Mouse (Mus musculus) hindbrain, embryonic 14.5 days (tissue): ENCODE results near the gene Cipc. TPM values are rescaled to one million over a fixed set of nuclear protein-coding genes. Genes with fewer than 3 reads are reported as not detected.

Experiments
- ATAC-seq: fragments of 200-750 bp; cut with Nextera tagmentation; 2 replicates; pipeline ENCODE4 v1.8.0; 2017; ENCODE audit warnings: moderate number of reproducible peaks, mild to moderate bottlenecking, moderate TSS enrichment, moderate library complexity; ENCODE audit not compliant: low FRiP score
- DNase-seq: peaks from one replicate; pipeline ENCODE4 v3.0.0-alpha.2; 2015; ENCODE audit warnings: low spot score
- H3K27ac ChIP-seq: fragments of 300-500 bp; sonication (generic); 2 replicates; pipeline ENCODE4 v1.5.1; 2014; ENCODE audit warnings: mild to moderate bottlenecking, moderate library complexity
- H3K27me3 ChIP-seq: fragments of 300-500 bp; sonication (generic); 2 replicates; pipeline ENCODE4 v1.6.1; 2014; ENCODE audit warnings: mild to moderate bottlenecking, low read length, mixed read lengths; ENCODE audit not compliant: control insufficient read depth, insufficient read depth
- H3K36me3 ChIP-seq: fragments of 300-500 bp; sonication (generic); replicated peaks from 2 replicates; pipeline ENCODE4 v1.6.1; 2014; ENCODE audit not compliant: control insufficient read depth, insufficient read depth
- H3K4me1 ChIP-seq: fragments of 300-500 bp; sonication (generic); replicated peaks from 2 replicates; pipeline ENCODE4 v1.6.1; 2014; ENCODE audit warnings: antibody characterized with exemption, low read length, mixed read lengths; ENCODE audit not compliant: control insufficient read depth, insufficient read depth
- H3K4me2 ChIP-seq: fragments of 300-500 bp; sonication (generic); replicated peaks from 2 replicates; pipeline ENCODE4 v1.6.1; 2014; ENCODE audit warnings: mild to moderate bottlenecking, moderate library complexity
- H3K4me3 ChIP-seq: fragments of 300-500 bp; sonication (generic); replicated peaks from 2 replicates; pipeline ENCODE4 v1.5.1; 2014; ENCODE audit warnings: mild to moderate bottlenecking, low read length
- H3K9ac ChIP-seq: fragments of 300-500 bp; sonication (generic); 2 replicates; pipeline ENCODE4 v1.6.1; 2014
- H3K9me3 ChIP-seq: fragments of 300-500 bp; sonication (generic); 2 replicates; pipeline ENCODE4 v1.6.1; 2016; ENCODE audit warnings: low read length; ENCODE audit not compliant: control insufficient read depth
- WGBS: fragments of 180-500 bp; shearing (Covaris S2); extraction: QIAGEN DNeasy Blood & Tissue Kit; methylation state at CpG from one replicate; pipeline ENCODE4 v1.1.7; 2014; 5-methylcytosine and 5-hydroxymethylcytosine counted together
- polyA plus RNA-seq: library from polyadenylated mRNA; unstranded; fragments of >200 nt; fragmentation: Nextera tagmentation; extraction: Ambion mirVana; gene quantifications from 2 replicates; pipeline ENCODE4 v1.2.1, GENCODE M21; 2014

Gene Cipc
- polyA plus RNA-seq, 1 experiment from 2014 or later = 46.8 TPM

GRCm38 (mm10) chr12:86976511-86977168 is 29.8 kb downstream of the Cipc start:
- WGBS = 55% methylated on average over 6 of the region's 6 CpGs
- H3K9ac ChIP-seq = no peak overlapping the region
- H3K9me3 ChIP-seq = no peaks in the 10 kb centered on the region
- DNase-seq (no peak), ATAC-seq (no peak)
- no peak overlapping the region for H3K4me3 ChIP-seq
- H3K4me1 ChIP-seq = peaks cover 43% of the 10 kb centered on the region
- no peaks in the 10 kb centered on the region for H3K36me3 ChIP-seq
- no peaks in the 10 kb centered on the region; the same call in 1 of the 2 replicates for H3K27me3 ChIP-seq
- no peak overlapping the region for H3K27ac ChIP-seq
- H3K4me2 ChIP-seq = no peak overlapping the region

DNA sequence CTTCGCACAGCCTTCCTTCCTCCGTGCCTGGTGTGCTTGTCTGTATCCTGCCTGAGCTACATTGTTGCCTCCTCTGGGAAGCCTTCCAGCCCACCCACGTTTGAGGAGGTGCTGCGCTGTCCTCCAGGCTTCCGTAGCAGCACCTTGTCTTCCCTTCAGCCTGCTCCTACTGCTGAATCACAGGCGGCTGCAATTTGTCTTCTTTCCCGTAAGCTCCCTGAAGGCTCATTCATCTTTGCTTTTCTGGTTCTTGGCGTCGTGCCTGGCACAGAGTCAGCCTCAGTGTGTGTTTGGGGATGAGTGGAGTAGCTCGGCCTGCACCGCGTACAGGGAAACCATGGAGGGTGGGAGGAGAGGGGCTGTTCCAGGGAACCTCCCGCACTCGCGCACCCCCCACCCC is 31.0 kb downstream of the Cipc start:
- no peak overlapping the region for H3K27ac ChIP-seq
- H3K27me3 ChIP-seq = no peaks in the 10 kb centered on the region; the same call in 1 of the 2 replicates
- no peak for ATAC-seq
- peaks cover 41% of the 10 kb centered on the region for H3K4me1 ChIP-seq
- 16% methylated on average over 15 of the region's 15 CpGs for WGBS
- H3K4me2 ChIP-seq = 0 out of 2 replicates have a peak overlapping the region, but pooled peaks have one; percentile 11
- DNase-seq = peak; percentile 65
- H3K9ac ChIP-seq = no peak overlapping the region
- H3K4me3 ChIP-seq = no peak overlapping the region
- H3K9me3 ChIP-seq = no peaks in the 10 kb centered on the region
- H3K36me3 ChIP-seq = no peaks in the 10 kb centered on the region

DNA sequence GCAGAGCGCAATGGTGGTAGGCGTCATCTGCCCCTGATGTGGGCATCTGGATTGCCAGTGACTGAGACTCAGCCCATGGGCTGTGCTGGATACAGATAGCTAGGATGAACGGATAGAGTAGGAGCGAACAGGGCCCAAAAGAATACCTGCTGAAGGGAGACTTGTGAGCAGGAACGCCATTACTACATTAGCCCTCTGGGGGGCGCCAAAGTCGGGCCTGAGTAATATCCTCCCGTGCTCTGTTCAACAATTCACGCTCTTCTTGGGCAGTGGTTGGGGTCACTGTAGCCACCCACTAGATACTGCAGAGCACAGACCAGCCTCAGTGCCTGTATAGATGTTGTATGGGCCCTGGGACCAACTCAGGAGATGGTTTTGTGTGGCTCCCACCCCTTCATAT is 34.3 kb downstream of the Cipc start:
- Histone ChIP-seq H3K9ac (no peak overlapping the region), H3K4me1 (peaks cover 24% of the 10 kb centered on the region), H3K4me2 (no peak overlapping the region), H3K36me3 (no peaks in the 10 kb centered on the region), H3K27me3 (peaks cover 13% of the 10 kb centered on the region), H3K27ac (no peak overlapping the region), H3K9me3 (no peaks in the 10 kb centered on the region), H3K4me3 (no peak overlapping the region)
- DNase-seq = no peak
- WGBS = 33% methylated on average over 9 of the region's 9 CpGs
- no peak for ATAC-seq

- Histone ChIP-seq H3K4me2 (peak overlapping the region; percentile 40), H3K36me3 (no peaks in the 10 kb centered on the region), H3K27me3 (peaks cover 30% of the 10 kb centered on the region), H3K4me3 (peak overlapping the region; percentile 5; the same call in 1 of the 2 replicates), H3K9ac (0 out of 2 replicates have a peak overlapping the region, but pooled peaks have one; percentile 14), H3K27ac (peak overlapping the region; percentile 21; the same call in 1 of the 2 replicates), H3K4me1 (peaks cover 13% of the 10 kb centered on the region), H3K9me3 (no peaks in the 10 kb centered on the region)
- WGBS = 1% methylated on average over 28 of the region's 28 CpGs
- ATAC-seq = peak; percentile 64
- DNase-seq = peak; percentile 78
Observed at GRCm38 (mm10) chr12:86983470-86984193, 36.8 kb downstream of the Cipc start.

- DNase-seq = no peak
- 5% methylated on average over 6 of the region's 6 CpGs for WGBS
- Histone ChIP-seq H3K9me3 (no peaks in the 10 kb centered on the region), H3K4me1 (peaks cover 14% of the 10 kb centered on the region), H3K4me3 (no peak overlapping the region), H3K9ac (no peak overlapping the region), H3K36me3 (no peaks in the 10 kb centered on the region), H3K4me2 (peak overlapping the region; percentile 40; the same call in 1 of the 2 replicates), H3K27me3 (peaks cover 35% of the 10 kb centered on the region), H3K27ac (no peak overlapping the region)
- ATAC-seq = no peak
Observed at GRCm38 (mm10) chr12:86984194-86984555, 37.3 kb downstream of the Cipc start.

- H3K9ac ChIP-seq = no peak overlapping the region
- no peak overlapping the region for H3K4me3 ChIP-seq
- DNase-seq = no peak
- H3K27ac ChIP-seq = no peak overlapping the region
- H3K27me3 ChIP-seq = peaks cover 48% of the 10 kb centered on the region
- 92% methylated on average over 4 of the region's 4 CpGs for WGBS
- H3K4me2 ChIP-seq = no peak overlapping the region
- no peaks in the 10 kb centered on the region for H3K9me3 ChIP-seq
- peaks cover 30% of the 10 kb centered on the region for H3K4me1 ChIP-seq
- ATAC-seq = no peak
- no peaks in the 10 kb centered on the region for H3K36me3 ChIP-seq
Observed at GRCm38 (mm10) chr12:86986562-86986961, 39.7 kb downstream of the Cipc start.

DNA sequence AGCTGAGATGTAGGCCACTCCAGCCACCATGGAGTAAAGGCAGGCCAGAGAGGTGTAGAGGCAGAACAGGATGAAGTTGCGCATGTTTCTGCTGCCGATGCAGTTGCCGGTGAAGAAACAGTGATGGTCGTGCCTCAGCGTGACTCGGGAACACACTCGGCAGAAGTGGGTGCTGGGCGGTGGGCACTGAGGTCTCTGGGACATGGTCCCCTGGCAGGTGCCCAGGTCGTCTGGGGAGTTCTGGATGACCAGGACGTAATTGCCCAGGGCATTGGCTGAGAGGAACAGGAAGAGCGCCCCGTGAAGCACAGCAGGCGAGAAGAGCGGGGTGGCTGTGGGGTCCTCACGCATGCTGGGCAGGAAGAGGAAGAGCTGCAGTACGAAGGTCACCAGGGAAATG is 41.4 kb downstream of the Cipc start:
- Histone ChIP-seq H3K4me2 (no peak overlapping the region), H3K9me3 (no peaks in the 10 kb centered on the region), H3K27ac (no peak overlapping the region), H3K36me3 (no peaks in the 10 kb centered on the region), H3K4me1 (peaks cover 33% of the 10 kb centered on the region), H3K4me3 (no peak overlapping the region), H3K9ac (no peak overlapping the region), H3K27me3 (peaks cover 48% of the 10 kb centered on the region)
- no peak for ATAC-seq
- no peak for DNase-seq
- WGBS = 54% methylated on average over 16 of the region's 16 CpGs

DNA sequence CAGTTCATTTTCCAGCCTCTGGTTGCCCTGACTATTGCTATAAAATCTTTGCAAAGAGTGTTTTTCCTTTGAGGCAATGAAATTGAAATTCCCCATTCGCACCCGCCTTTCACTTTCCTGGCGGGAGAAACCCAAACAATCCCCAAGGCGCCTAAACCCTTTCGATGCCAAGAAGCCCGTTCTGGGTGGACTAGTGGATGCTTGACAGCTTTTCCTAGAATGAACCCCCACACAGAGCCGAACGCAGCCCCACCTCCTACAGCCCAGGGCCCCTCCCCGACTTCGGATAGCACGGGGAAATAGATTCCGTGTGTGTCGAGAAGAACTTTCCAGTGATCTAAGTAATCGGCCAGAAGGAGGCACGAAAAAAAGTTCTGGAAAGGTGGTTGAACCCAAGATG is 42.5 kb downstream of the Cipc start:
- Histone ChIP-seq H3K9me3 (no peaks in the 10 kb centered on the region), H3K4me1 (peaks cover 28% of the 10 kb centered on the region), H3K4me2 (peak overlapping the region; percentile 86), H3K4me3 (peak overlapping the region; percentile 63), H3K27ac (no peak overlapping the region; the same call in 1 of the 2 replicates), H3K36me3 (no peaks in the 10 kb centered on the region), H3K9ac (peak overlapping the region; percentile 81; the same call in 1 of the 2 replicates), H3K27me3 (peaks cover 47% of the 10 kb centered on the region)
- ATAC-seq (no peak), DNase-seq (no peak)
- 5% methylated on average over 15 of the region's 15 CpGs for WGBS

GRCm38 (mm10) chr12:86989890-86990754 is 43.3 kb downstream of the Cipc start, which contains the start of gene Zdhhc22:
TSS of gene Zdhhc22 (minus strand) at chr12:86990430.
- peak within 1 kb of the TSS; percentile 80 for H3K27ac ChIP-seq
- H3K9ac ChIP-seq = peak within 1 kb of the TSS; percentile 81
- H3K9me3 ChIP-seq = no peaks in the 10 kb centered on the region
- WGBS = under 1% methylated on average over 60 of the region's 68 CpGs
- peak within 1 kb of the TSS; percentile 86 for H3K4me2 ChIP-seq
- peak within 1 kb of the TSS; percentile 63 for H3K4me3 ChIP-seq
- DNase-seq (peak; percentile 69), ATAC-seq (peak; percentile 82)
- peaks cover 40% of the 10 kb centered on the region for H3K27me3 ChIP-seq
- H3K36me3 ChIP-seq = no peaks in the 10 kb centered on the region
- peaks cover 29% of the 10 kb centered on the region for H3K4me1 ChIP-seq
